Mouse (Mus musculus): Measurements from ENCODE around the gene Chst1. TPM values are rescaled to one million over a fixed set of nuclear protein-coding genes. Genes with fewer than 3 reads are reported as not detected.

Gene Chst1
- polyA plus RNA-seq, 1 experiment from 2014 or later, result 2.8 TPM

DNA sequence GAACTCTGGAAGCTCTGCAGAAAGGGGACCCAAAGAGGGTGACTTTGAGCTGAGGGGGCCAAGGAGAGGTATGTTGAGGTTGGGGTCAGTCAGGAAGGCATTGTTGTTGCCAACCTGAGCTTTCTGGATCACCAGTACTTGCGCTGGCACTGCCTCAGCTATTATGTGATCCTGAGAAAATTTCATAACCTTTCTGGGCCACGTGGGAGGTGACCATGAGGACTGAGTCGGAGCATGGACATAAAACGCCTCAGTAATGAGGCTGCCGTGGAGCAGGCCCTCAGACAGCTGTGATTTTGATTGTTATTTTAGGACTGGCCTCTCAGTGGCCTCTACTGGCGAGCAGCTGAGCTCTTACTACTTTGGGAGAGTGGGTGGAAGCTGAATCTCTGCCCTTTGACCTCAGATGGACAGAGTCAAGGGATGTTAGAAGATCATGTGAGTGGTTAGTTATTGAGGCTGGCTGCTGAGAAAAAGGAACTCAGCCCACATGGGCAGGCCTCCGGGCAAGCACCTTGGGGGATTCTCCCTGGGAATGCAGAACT is 60.1 kb downstream of the Chst1 start:
- no peak overlapping the region for H3K27ac ChIP-seq
- WGBS, result 59% methylated on average over 7 of the region's 7 CpGs

DNA sequence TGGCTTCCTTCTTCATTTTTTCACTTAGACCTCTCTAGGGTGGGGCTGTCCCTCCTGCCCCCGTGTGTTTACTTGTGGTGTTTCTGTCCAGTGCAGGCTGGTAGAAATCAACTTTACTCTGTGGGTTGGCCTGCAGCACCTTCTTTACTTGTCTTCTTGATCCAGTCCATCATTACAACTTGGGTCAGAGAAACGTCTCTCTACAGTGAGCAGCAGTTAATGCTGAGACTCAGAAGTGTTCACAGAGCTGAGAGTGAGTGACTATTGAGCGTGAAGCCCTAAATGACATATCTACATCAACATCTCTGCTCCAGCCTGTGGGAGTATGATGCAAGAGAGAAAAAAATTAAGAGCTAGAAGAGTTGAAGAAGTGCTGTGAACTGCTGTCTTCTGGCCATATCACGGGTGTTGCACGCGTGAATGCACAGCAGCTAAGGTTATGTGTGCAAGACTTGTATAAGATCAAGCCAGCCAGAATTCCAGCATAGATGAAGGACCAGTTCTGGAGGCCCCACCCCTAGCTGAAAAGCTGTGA is 63.1 kb downstream of the Chst1 start:
- 0 out of 2 replicates have a peak, but pooled peaks cover 1% of the 10 kb centered on the region for H3K9me3 ChIP-seq (replicated peaks)
- H3K27me3 ChIP-seq (ENCODE audit: low read depth, poor library complexity, severe bottlenecking), result no peaks in the 10 kb centered on the region
- no peaks in the 10 kb centered on the region for H3K36me3 ChIP-seq
- DNase-seq (ENCODE audit: low spot score), result no peak
- WGBS, result 90% methylated on average over 6 of the region's 6 CpGs
- H3K27ac ChIP-seq, result no peak overlapping the region
- H3K4me3 ChIP-seq, result no peak overlapping the region
- 0 out of 2 replicates have a peak, but pooled peaks cover under 1% of the 10 kb centered on the region for H3K4me1 ChIP-seq

More for the DNA sequence above, 60.1 kb downstream of the Chst1 start:
- H3K4me3 ChIP-seq, result no peak overlapping the region
- H3K36me3 ChIP-seq, result no peaks in the 10 kb centered on the region
- H3K4me1 ChIP-seq, result no peaks in the 10 kb centered on the region
- H3K9me3 ChIP-seq (replicated peaks), result 0 out of 2 replicates have a peak, but pooled peaks cover 1% of the 10 kb centered on the region
- no peaks in the 10 kb centered on the region for H3K27me3 ChIP-seq (ENCODE audit: low read depth, poor library complexity, severe bottlenecking)
- DNase-seq (ENCODE audit: low spot score), result no peak

Small RNA genes within 50 kb of the gene (microRNA-seq; reads per million reads assigned to microRNA genes)
- gene Mir7221, result not detected
- gene Mir7222, result not detected

Other genes with a start within 250 kb of the Chst1 start
- 19.6 and 20.6 TPM in 2 replicates for gene Pex16, start 225.0 kb upstream of the Chst1 start, polyA plus RNA-seq (2016; fragmentation: Nextera tagmentation; extraction: Ambion mirVana)
- gene Large2, start 224.8 kb upstream of the Chst1 start, polyA plus RNA-seq (2016; fragmentation: Nextera tagmentation; extraction: Ambion mirVana), result 11.5 and 13.0 TPM in 2 replicates
- 2.5 and 3.3 TPM in 2 replicates for gene 1700029I15Rik, start 217.2 kb upstream of the Chst1 start, polyA plus RNA-seq (2016; fragmentation: Nextera tagmentation; extraction: Ambion mirVana)
- gene Mapk8ip1, start 198.4 kb upstream of the Chst1 start, polyA plus RNA-seq (2016; fragmentation: Nextera tagmentation; extraction: Ambion mirVana), result 28.5 and 36.3 TPM in 2 replicates
- 19.0 and 25.2 TPM in 2 replicates for gene Cry2, start 165.7 kb upstream of the Chst1 start, polyA plus RNA-seq (2016; fragmentation: Nextera tagmentation; extraction: Ambion mirVana)
- gene Slc35c1, start 139.2 kb upstream of the Chst1 start, polyA plus RNA-seq (2016; fragmentation: Nextera tagmentation; extraction: Ambion mirVana), result 11.1 and 11.2 TPM in 2 replicates

Data from limb, embryonic 10.5 days (tissue).